Mouse (Mus musculus) adrenal gland, postnatal 10 days (tissue): ENCODE measurements around the gene Kif26a. TPM values are rescaled to one million over a fixed set of nuclear protein-coding genes. Genes with fewer than 3 reads are reported as not detected.
A peak's percentile ranks its signal among the peaks of the same experiment; 100 is the strongest.

Source experiments
- DNase-seq: peaks from one replicate; pipeline ENCODE4 v3.0.0; 2021; ENCODE audit warnings: mixed read lengths
- total RNA-seq, 2 experiments: library from RNA; stranded (reverse); gene quantifications; 2 replicates each; pipeline ENCODE4 v1.2.3; 2021

Kif26a gene
- total RNA-seq, 2 experiments from 2014 or later: 20.0 to 25.4 TPM

DNA sequence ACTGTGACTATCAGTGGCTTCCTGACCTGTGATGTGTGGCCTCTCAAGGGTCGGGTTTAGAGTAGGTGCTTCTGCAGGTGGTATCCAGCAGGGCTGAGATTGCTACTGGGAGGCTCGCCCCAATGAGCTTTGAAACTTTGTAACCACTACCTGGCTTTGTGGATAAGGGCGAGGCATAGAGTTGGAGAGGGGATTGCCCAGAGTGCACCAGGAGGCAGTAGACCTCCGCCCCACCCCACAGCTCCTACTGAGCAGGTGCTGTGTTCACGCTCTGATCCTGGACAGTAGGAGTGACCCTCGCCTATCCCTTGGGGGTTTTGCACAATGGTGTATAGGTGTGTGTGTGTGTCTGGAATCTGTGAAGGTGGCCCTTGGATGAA is 18.8 kb downstream of the Kif26a start:
- no peak for DNase-seq

- DNase-seq: peak; percentile 54
Observed at GRCm38 (mm10) chr12:112169240-112169639, 23.2 kb downstream of the Kif26a start.

GRCm38 (mm10) chr12:112170671-112171574 is 24.9 kb downstream of the Kif26a start:
- DNase-seq: no peak

DNA sequence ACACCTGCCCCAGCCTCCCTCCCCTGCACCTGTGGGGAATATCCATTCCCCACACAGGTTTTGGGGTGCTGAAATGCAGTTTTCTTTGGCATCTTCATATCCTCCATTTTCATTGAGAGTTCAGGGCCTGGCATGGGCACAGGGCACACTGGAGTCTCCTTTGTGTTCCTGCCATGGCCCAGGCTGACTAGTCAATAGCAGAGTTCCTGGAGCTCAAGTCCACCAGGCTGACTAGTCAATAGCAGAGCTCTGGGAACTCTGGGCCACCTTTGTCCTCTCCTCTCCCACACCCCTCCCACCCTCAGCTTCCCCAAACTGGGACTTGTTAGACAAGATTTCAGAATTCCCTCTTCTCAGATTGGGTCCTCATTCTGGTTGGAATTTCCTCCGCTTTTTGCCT is 25.6 kb downstream of the Kif26a start:
- no peak for DNase-seq

- DNase-seq: no peak
Observed at GRCm38 (mm10) chr12:112172214-112172613, 26.2 kb downstream of the Kif26a start.

- peak; percentile 60 for DNase-seq
Observed at GRCm38 (mm10) chr12:112177679-112178078, 31.7 kb downstream of the Kif26a start.

GRCm38 (mm10) chr12:112179687-112180086 is 33.7 kb downstream of the Kif26a start:
- DNase-seq: no peak

DNA sequence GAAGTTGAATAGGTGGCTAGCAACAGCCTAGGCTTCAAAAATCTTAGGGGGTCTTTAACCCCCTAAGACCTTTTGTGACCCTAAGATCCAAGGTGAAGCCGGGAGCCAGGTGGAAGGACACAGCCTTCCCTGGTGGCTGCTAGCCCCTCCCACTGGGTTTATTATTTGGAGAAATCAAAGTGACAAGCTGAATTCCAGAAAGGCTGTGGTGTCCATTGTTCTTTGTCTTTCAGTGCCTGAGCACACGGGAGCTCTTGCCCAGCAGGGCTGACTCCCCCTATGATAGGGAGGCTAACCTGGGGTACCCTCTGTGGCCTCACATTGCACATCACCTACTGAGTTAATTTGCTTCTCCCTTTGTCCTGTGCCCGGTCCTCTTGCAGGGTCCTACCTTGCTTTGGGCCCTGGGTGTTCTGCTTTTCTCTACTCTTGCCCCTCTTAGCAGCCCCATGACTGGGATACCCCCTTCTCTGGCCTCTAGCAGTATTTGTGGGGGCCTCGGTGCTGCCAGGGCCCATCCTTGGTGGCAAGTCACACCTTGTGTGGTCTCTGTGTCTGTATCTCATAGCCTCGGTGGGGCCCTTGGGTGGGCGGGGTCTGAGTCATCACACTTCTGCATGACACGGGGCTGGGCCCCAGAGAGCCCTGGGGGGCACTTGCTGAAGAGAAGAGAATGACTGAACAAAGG is 36.1 kb downstream of the Kif26a start:
- DNase-seq: no peak

- peak; percentile 78 for DNase-seq
Observed at GRCm38 (mm10) chr12:112182609-112182955, 36.6 kb downstream of the Kif26a start.

DNA sequence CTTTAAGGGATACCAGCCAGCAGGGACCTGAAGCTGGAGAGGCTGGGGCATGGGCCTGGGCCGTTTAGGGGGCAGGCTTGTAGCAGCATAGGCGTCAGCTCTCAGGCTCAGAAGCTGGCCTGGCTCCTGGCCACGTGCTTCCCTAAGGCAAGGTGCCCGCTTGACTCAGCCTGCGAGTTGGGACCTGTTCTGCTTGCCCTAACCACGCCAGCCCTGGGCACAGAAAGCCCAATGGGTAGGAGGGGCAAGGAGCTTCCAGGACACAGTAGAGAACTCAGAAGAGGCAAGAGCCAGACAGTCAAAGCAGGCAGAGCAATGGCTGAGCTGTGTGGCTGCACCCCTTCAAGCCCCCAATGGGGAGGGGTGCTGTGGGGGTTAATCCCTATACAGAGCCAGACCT is 37.7 kb downstream of the Kif26a start:
- DNase-seq: peak; percentile 75

DNA sequence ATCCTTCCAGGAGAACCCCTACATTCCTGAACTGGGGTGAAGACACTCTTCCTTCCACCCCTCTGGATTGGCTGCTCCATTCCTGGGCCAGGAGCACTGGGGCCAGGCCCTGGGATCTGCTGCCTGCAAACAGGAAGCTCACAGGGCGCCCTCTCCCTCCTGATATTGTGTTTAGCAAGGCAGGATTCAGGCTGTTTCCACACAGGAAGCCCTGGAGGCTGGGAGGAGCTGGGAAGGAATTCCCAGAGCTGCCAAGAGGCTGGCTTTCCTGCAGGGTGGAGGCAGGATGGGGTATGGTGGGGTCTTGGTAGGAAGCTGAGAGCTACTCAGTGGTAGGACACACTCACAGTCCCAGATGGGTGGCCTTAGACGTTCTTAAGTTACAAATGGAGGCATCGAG is 38.4 kb downstream of the Kif26a start:
- DNase-seq: peak; percentile 70

DNA sequence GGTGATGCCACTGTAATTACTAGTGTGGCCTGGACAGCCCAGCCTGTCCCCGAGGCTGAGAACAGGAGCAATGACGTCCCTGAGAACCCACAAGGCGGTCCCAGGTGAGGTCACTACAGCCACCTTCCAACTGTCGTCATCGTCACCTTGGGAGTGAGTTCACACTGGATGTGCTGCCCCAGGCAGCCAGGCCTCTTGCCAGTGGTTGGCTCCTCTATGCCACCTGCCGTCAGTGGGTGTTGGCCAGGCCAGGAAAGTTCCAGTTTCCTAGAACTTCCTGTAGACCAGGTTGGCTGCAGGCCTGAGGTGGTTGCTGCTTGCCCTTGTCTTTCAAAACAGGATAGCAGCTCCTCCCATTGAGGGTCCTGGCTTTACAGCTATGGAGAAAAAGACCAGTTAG is 40.9 kb downstream of the Kif26a start:
- no peak for DNase-seq

DNA sequence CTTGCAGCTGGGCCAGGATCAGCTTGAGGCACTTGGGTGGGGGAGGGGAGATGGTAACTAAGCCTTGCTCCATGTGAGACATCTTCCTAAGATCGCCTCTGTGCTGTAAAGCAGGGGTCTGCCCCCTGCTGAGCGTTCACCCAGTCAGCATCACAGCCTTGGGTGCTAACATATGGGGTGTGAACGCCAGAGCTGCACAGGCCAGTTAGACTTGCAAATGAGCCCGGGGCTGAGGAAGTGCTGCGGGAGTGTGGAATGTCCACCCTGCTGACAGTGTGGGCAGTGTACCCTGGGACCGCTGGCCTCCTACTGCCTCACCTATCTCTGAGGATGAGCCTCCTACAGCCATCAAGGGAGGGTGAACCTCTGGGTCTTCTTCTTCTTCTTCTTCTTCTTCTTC is 45.7 kb downstream of the Kif26a start:
- no peak for DNase-seq

DNA sequence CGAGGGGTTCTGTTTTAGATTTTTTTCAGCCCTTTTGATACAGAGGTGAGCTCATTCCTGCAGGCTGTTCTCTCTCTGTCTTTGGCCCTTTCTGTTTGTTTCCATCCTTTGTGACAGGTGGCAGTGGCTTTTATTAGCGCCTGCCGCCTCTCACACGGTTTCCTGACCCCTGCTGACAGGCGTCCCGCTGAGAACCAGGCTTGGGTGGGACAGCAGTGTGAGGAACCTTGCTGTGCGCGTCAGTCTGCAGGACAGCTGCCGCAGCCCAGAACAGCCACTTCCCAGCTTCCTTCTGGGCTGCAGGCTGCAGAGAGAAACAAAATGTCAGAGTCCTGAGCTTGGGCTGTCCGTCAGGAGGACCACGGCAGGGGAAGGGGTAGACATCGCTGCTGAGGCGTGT is 49.0 kb downstream of the Kif26a start:
- no peak for DNase-seq

- no peak for DNase-seq
Observed at GRCm38 (mm10) chr12:112196562-112196961, 50.6 kb downstream of the Kif26a start.

DNA sequence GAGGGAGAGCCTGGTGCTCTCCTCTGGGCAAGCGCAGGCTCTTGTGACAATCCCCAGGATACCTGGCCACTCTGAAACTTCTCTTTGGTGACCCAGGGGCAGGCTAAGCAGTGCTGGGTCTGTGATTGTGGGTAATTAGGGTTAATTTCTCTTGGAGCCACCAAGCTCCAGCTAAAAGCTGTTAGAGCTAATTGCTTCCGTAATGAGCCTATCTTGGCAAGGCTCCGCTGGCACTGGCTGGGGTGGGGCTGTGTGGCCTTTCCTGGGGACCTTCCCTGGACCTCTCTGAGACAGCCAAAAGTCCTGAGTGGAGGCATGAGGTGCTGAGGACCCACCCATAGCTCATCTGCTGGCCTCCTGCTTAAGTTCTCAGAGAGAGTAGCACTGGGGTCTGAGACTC is 53.4 kb downstream of the Kif26a start:
- DNase-seq: no peak

GRCm38 (mm10) chr12:112200045-112200444 is 54.0 kb downstream of the Kif26a start:
- no peak for DNase-seq

DNA sequence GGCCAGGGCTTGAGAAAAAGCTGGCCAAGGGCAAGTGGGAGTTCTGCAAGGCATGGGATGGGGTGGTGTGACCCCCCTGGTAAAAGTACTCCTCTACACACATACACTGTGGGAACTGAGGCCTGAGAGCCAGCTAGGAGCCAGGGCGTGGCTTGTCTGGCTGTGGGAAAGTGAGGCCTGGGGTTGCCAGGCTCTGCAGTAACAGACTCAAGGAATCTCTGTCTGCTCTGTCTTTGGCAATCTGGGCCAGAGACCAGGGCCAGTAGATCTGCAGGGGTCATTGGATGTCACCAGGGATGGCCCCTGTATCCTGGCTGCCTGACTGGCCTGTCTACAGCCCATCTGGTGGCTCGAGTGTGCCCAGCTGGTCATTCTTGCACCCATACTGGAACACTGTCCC is 61.2 kb downstream of the Kif26a start:
- DNase-seq: no peak

DNA sequence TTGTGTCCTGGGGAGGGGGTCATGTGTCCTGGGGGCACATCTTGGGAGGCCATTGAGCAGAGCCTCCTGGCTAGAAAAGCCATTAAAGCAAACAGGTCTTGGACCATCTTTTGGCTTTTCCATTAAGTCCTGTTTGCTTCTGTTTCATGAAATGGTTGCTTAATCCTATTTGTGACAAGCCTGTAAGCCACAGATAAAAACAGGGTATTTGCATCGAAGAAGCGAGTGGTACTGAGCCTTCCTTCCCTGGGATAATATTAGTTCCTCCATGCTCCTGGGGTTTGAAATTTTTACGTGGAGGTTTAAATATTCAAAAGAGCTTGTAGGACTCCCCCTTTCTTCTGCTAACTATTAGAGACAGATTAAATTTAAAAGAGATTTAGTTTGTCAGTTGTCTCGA is 61.7 kb downstream of the Kif26a start:
- DNase-seq: no peak

DNA sequence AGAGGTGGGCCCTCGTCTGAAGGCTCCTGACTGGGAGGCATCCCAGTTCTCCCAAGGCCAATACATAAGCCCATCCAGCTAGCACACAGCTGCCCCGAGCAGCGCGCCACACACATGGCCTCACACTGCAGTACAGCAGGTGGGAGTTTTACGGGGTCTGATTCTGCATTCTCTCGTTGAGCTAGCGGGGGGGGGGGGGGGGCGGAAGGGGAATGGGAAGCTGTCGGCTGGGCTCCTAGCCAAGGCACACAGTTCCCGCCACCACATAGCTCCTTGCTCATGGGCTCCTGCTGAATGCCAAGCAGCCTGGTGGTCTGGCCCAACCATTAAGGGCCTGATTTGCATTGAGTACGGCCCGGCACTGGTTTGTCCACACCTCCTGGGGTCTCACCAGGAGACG is 64.6 kb downstream of the Kif26a start:
- no peak for DNase-seq

DNA sequence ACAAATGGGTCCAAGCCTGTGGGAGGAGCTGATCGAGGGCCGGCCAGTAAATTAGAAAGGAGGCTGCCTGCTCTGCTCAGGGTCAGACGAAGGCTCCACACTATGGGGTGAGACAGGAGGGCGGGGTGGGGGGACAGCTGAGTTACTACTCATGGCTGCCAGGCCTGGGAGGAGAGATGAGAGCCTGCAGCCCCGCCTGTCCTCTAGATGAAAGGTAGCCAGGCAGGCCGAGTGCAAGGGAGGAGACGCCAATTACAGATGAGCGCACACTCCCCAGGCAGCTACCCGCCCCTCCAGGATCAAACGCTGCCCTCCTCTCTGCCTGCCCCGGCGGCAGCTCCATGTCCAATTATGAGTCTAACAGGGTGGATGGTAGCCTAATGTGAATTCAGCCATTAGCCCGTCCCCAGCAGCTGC is 68.4 kb downstream of the Kif26a start:
- peak; percentile 71 for DNase-seq

- DNase-seq: no peak
Observed at GRCm38 (mm10) chr12:112215545-112215944, 69.5 kb downstream of the Kif26a start.

GRCm38 (mm10) chr12:112217021-112217420 is 71.0 kb downstream of the Kif26a start:
- no peak for DNase-seq

GRCm38 (mm10) chr12:112217681-112218080 is 71.7 kb downstream of the Kif26a start:
- peak; percentile 44 for DNase-seq
